Mouse (Mus musculus) C2C12 (cell line): ENCODE measurements around the gene Fgf10.

Experiments
- CEBPB ChIP-seq: IDR thresholded peaks from one replicate; pipeline ENCODE4 v1.6.1; 2011; ENCODE audit warnings: low read depth, mild to moderate bottlenecking, control low read depth, moderate library complexity
- CTCF ChIP-seq: IDR thresholded peaks from one replicate; pipeline ENCODE4 v1.5.1; 2011; ENCODE audit not compliant: control insufficient read depth, insufficient read depth, insufficient read length
- MAX ChIP-seq: IDR thresholded peaks from one replicate; pipeline ENCODE4 v1.6.1; 2011; ENCODE audit warnings: mild to moderate bottlenecking, control low read depth
- MYOD1 ChIP-seq: IDR thresholded peaks from one replicate; pipeline ENCODE4 v1.6.1; 2011; ENCODE audit warnings: low read depth; ENCODE audit not compliant: control insufficient read depth, insufficient read length
- MYOG ChIP-seq: IDR thresholded peaks from one replicate; pipeline ENCODE4 v1.6.1; 2011; ENCODE audit not compliant: control insufficient read depth, insufficient read length; ENCODE audit errors: extremely low read depth
- USF1 ChIP-seq: IDR thresholded peaks from one replicate; pipeline ENCODE4 v1.6.1; 2011; ENCODE audit warnings: low read depth, mild to moderate bottlenecking, control low read depth, moderate library complexity

- TF ChIP-seq CTCF: no peak
- no peak for TF ChIP-seq MAX
- TF ChIP-seq USF1: no peak
- no peak for TF ChIP-seq MYOG
- no peak for TF ChIP-seq MYOD1
- no peak for TF ChIP-seq CEBPB
Measured at GRCm38 (mm10) chr13:118739854-118740411, 70.3 kb downstream of the Fgf10 start.
